Mouse (Mus musculus) layer of hippocampus, adult 9-11 months (tissue): ENCODE data around the gene Plekhj1.
"Not testable (repeated sequence)": the region's sequence is repeated elsewhere in the genome, so short reads cannot be mapped to it uniquely, and the experiment has no call there.

Experiments used
- DNase-seq: peaks from one replicate; pipeline ENCODE4 v3.0.0; 2022

The Plekhj1 gene

GRCm38 (mm10) chr10:80824827-80825226, 26.4 kb upstream of the Plekhj1 start:
- no peak for DNase-seq

- no peak for DNase-seq
These were observed 25.6 kb upstream of the Plekhj1 start for GRCm38 (mm10) chr10:80823847-80824643.

- no peak for DNase-seq
These were observed 24.9 kb upstream of the Plekhj1 start for GRCm38 (mm10) chr10:80823316-80823715.

GRCm38 (mm10) chr10:80822528-80822927, 24.1 kb upstream of the Plekhj1 start:
- DNase-seq, result no peak

- DNase-seq, result no peak
These were observed 23.6 kb upstream of the Plekhj1 start for GRCm38 (mm10) chr10:80821991-80822390.

GRCm38 (mm10) chr10:80819406-80819805, 21.0 kb upstream of the Plekhj1 start:
- no peak for DNase-seq

GRCm38 (mm10) chr10:80818599-80819281, 20.3 kb upstream of the Plekhj1 start:
- no peak for DNase-seq

- DNase-seq, result not testable (repeated sequence)
These were observed 19.5 kb upstream of the Plekhj1 start for GRCm38 (mm10) chr10:80817955-80818354.

- DNase-seq, result no peak
These were observed 18.7 kb upstream of the Plekhj1 start for GRCm38 (mm10) chr10:80817164-80817563.

- DNase-seq, result not testable (repeated sequence)
These were observed 17.9 kb upstream of the Plekhj1 start for GRCm38 (mm10) chr10:80816303-80816702.

GRCm38 (mm10) chr10:80814800-80815199, 16.4 kb upstream of the Plekhj1 start:
- DNase-seq, result no peak

GRCm38 (mm10) chr10:80813366-80813765, 14.9 kb upstream of the Plekhj1 start, which contains the start of gene Jsrp1:
TSS of gene Jsrp1 (minus strand) at chr10:80813498.
- DNase-seq, result no peak

- no peak for DNase-seq
These were observed 14.1 kb upstream of the Plekhj1 start for GRCm38 (mm10) chr10:80812391-80813041.

GRCm38 (mm10) chr10:80810084-80810483, 11.7 kb upstream of the Plekhj1 start:
- no peak for DNase-seq

GRCm38 (mm10) chr10:80808985-80809632, 10.7 kb upstream of the Plekhj1 start:
- no peak for DNase-seq

GRCm38 (mm10) chr10:80808099-80808984, 9.9 kb upstream of the Plekhj1 start:
- DNase-seq, result no peak

GRCm38 (mm10) chr10:80807057-80807627, 8.7 kb upstream of the Plekhj1 start:
- peak; percentile 92 for DNase-seq

GRCm38 (mm10) chr10:80806341-80807056, 8.1 kb upstream of the Plekhj1 start:
- no peak for DNase-seq

- peak; percentile 70 for DNase-seq
These were observed 7.5 kb upstream of the Plekhj1 start for GRCm38 (mm10) chr10:80805925-80806324.

GRCm38 (mm10) chr10:80805322-80805721, 6.9 kb upstream of the Plekhj1 start:
- DNase-seq, result no peak

- no peak for DNase-seq
These were observed 6.5 kb upstream of the Plekhj1 start, which contains the start of gene Amh for GRCm38 (mm10) chr10:80804916-80805315. TSS of gene Amh (plus strand) at chr10:80805243.
